Mouse (Mus musculus) stomach, embryonic 16.5 days (tissue): Measurements from ENCODE around the gene Cpm. TPM values are rescaled to one million over a fixed set of nuclear protein-coding genes. Genes with fewer than 3 reads are reported as not detected.

Experiments
- ATAC-seq: fragments of 200-750 bp; cut with Nextera tagmentation; 2 replicates; pipeline ENCODE4 v1.8.0; 2017; ENCODE audit warnings: moderate number of reproducible peaks, moderate TSS enrichment; ENCODE audit not compliant: insufficient read depth, low FRiP score
- H3K27ac ChIP-seq: fragments of 300-500 bp; sonication (generic); 2 replicates; pipeline ENCODE4 v1.5.1; 2014; ENCODE audit warnings: low read length
- H3K27me3 ChIP-seq: fragments of 300-500 bp; sonication (generic); 2 replicates; pipeline ENCODE4 v1.6.1; 2014; ENCODE audit warnings: low read length, control low read depth, mixed read lengths; ENCODE audit not compliant: control insufficient read depth, insufficient read depth
- H3K36me3 ChIP-seq: fragments of 300-500 bp; sonication (generic); 2 replicates; pipeline ENCODE4 v1.6.1; 2014; ENCODE audit warnings: low read length; ENCODE audit not compliant: control insufficient read depth, insufficient read depth
- H3K4me1 ChIP-seq: fragments of 300-500 bp; sonication (generic); 2 replicates; pipeline ENCODE4 v1.6.1; 2014; ENCODE audit warnings: low read length, control low read depth, mixed read lengths; ENCODE audit not compliant: control insufficient read depth, insufficient read depth
- H3K4me2 ChIP-seq: fragments of 300-500 bp; sonication (generic); 2 replicates; pipeline ENCODE4 v1.6.1; 2014; ENCODE audit warnings: low read depth, low read length, mixed read lengths
- H3K4me3 ChIP-seq: fragments of 300-500 bp; sonication (generic); replicated peaks from 2 replicates; pipeline ENCODE4 v1.5.1; 2014; ENCODE audit warnings: mild to moderate bottlenecking, low read length
- H3K9ac ChIP-seq: fragments of 300-500 bp; sonication (generic); 2 replicates; pipeline ENCODE4 v1.6.1; 2014; ENCODE audit warnings: low read length
- H3K9me3 ChIP-seq: fragments of 300-500 bp; sonication (generic); replicated peaks from 2 replicates; pipeline ENCODE4 v1.6.1; 2016; ENCODE audit warnings: low read length, control low read depth; ENCODE audit not compliant: control insufficient read depth
- WGBS: fragments of 180-500 bp; shearing (Covaris S2); extraction: QIAGEN DNeasy Blood & Tissue Kit; methylation state at CpG from one replicate; pipeline ENCODE4 v1.1.7; 2014; 5-methylcytosine and 5-hydroxymethylcytosine counted together
- polyA plus RNA-seq: library from polyadenylated mRNA; unstranded; fragments of >200 nt; fragmentation: Nextera tagmentation; extraction: Ambion mirVana; gene quantifications from 2 replicates; pipeline ENCODE4 v1.2.1, GENCODE M21; 2015

Cpm gene
- polyA plus RNA-seq, 1 experiment from 2014 or later, result 74.0 TPM

- WGBS, result 70% methylated on average over 3 of the region's 3 CpGs
- Histone ChIP-seq H3K4me1 (peaks cover 3% of the 10 kb centered on the region; the same call in 1 of the 2 replicates), H3K27ac (no peak overlapping the region), H3K4me2 (no peak overlapping the region), H3K9me3 (no peaks in the 10 kb centered on the region), H3K36me3 (no peaks in the 10 kb centered on the region), H3K4me3 (no peak overlapping the region), H3K27me3 (no peaks in the 10 kb centered on the region), H3K9ac (no peak overlapping the region)
- ATAC-seq, result no peak
These were observed 19.3 kb downstream of the Cpm start for GRCm38 (mm10) chr10:117648643-117649042.

- WGBS, result 82% methylated on average over 11 of the region's 11 CpGs
- no peak for ATAC-seq
- no peak overlapping the region for H3K9ac ChIP-seq
- H3K27me3 ChIP-seq, result no peaks in the 10 kb centered on the region
- no peak overlapping the region for H3K4me3 ChIP-seq
- H3K36me3 ChIP-seq, result no peaks in the 10 kb centered on the region
- H3K4me1 ChIP-seq, result peaks cover 3% of the 10 kb centered on the region; the same call in 1 of the 2 replicates
- H3K9me3 ChIP-seq, result no peaks in the 10 kb centered on the region
- no peak overlapping the region for H3K27ac ChIP-seq
- H3K4me2 ChIP-seq, result no peak overlapping the region
These were observed 20.2 kb downstream of the Cpm start for GRCm38 (mm10) chr10:117649292-117650041.

GRCm38 (mm10) chr10:117650042-117650655 is 20.8 kb downstream of the Cpm start:
- H3K4me3 ChIP-seq, result no peak overlapping the region
- H3K27ac ChIP-seq, result no peak overlapping the region
- H3K9ac ChIP-seq, result no peak overlapping the region
- H3K9me3 ChIP-seq, result no peaks in the 10 kb centered on the region
- no peaks in the 10 kb centered on the region for H3K36me3 ChIP-seq
- H3K4me2 ChIP-seq, result no peak overlapping the region
- 81% methylated on average over 12 of the region's 12 CpGs for WGBS
- no peaks in the 10 kb centered on the region for H3K4me1 ChIP-seq
- no peaks in the 10 kb centered on the region for H3K27me3 ChIP-seq
- no peak for ATAC-seq

- WGBS, result 75% methylated on average over 7 of the region's 7 CpGs
- Histone ChIP-seq H3K4me2 (no peak overlapping the region), H3K27ac (no peak overlapping the region), H3K36me3 (no peaks in the 10 kb centered on the region), H3K9me3 (no peaks in the 10 kb centered on the region), H3K4me1 (no peaks in the 10 kb centered on the region), H3K27me3 (no peaks in the 10 kb centered on the region), H3K4me3 (no peak overlapping the region), H3K9ac (no peak overlapping the region)
- ATAC-seq, result no peak
These were observed 21.4 kb downstream of the Cpm start for GRCm38 (mm10) chr10:117650725-117651124.

- no peaks in the 10 kb centered on the region for H3K27me3 ChIP-seq
- H3K4me2 ChIP-seq, result no peak overlapping the region
- H3K4me3 ChIP-seq, result no peak overlapping the region
- 70% methylated on average over 10 of the region's 10 CpGs for WGBS
- H3K36me3 ChIP-seq, result no peaks in the 10 kb centered on the region
- no peak for ATAC-seq
- H3K9ac ChIP-seq, result no peak overlapping the region
- no peak overlapping the region for H3K27ac ChIP-seq
- no peaks in the 10 kb centered on the region for H3K4me1 ChIP-seq
- H3K9me3 ChIP-seq, result no peaks in the 10 kb centered on the region
These were observed 22.5 kb downstream of the Cpm start for GRCm38 (mm10) chr10:117651587-117652377.

- Histone ChIP-seq H3K9ac (no peak overlapping the region), H3K9me3 (no peaks in the 10 kb centered on the region), H3K4me2 (no peak overlapping the region), H3K27ac (no peak overlapping the region), H3K27me3 (no peaks in the 10 kb centered on the region), H3K36me3 (no peaks in the 10 kb centered on the region), H3K4me3 (no peak overlapping the region), H3K4me1 (no peaks in the 10 kb centered on the region)
- 88% methylated on average over 4 of the region's 4 CpGs for WGBS
- no peak for ATAC-seq
These were observed 23.1 kb downstream of the Cpm start for GRCm38 (mm10) chr10:117652378-117652774.

- WGBS, result 84% methylated on average over 8 of the region's 8 CpGs
- no peaks in the 10 kb centered on the region for H3K4me1 ChIP-seq
- no peaks in the 10 kb centered on the region for H3K9me3 ChIP-seq
- no peak for ATAC-seq
- H3K4me2 ChIP-seq, result no peak overlapping the region
- H3K4me3 ChIP-seq, result no peak overlapping the region
- no peak overlapping the region for H3K27ac ChIP-seq
- H3K36me3 ChIP-seq, result no peaks in the 10 kb centered on the region
- H3K27me3 ChIP-seq, result no peaks in the 10 kb centered on the region
- no peak overlapping the region for H3K9ac ChIP-seq
These were observed 23.9 kb downstream of the Cpm start for GRCm38 (mm10) chr10:117652930-117653778.

- WGBS, result 94% methylated on average over 7 of the region's 7 CpGs
- H3K4me2 ChIP-seq, result no peak overlapping the region
- ATAC-seq, result no peak
These were observed 24.5 kb downstream of the Cpm start for GRCm38 (mm10) chr10:117653779-117654173.

More at GRCm38 (mm10) chr10:117653779-117654173, 24.5 kb downstream of the Cpm start:
- H3K4me3 ChIP-seq, result no peak overlapping the region
- H3K4me1 ChIP-seq, result no peaks in the 10 kb centered on the region
- no peak overlapping the region for H3K27ac ChIP-seq
- H3K36me3 ChIP-seq, result no peaks in the 10 kb centered on the region
- H3K9me3 ChIP-seq, result no peaks in the 10 kb centered on the region
- H3K9ac ChIP-seq, result no peak overlapping the region
- H3K27me3 ChIP-seq, result no peaks in the 10 kb centered on the region
